Mouse (Mus musculus) testis, adult 2 months (tissue): ENCODE data around the gene Lypd6.

Experiments used
- CTCF ChIP-seq: fragments of 200-500 bp; IDR thresholded peaks from 2 replicates; pipeline ENCODE4 v1.5.1; 2012; ENCODE audit warnings: low read depth, mild to moderate bottlenecking, inconsistent platforms, low read length, moderate library complexity; ENCODE audit not compliant: control insufficient read depth, insufficient read depth, insufficient replicate concordance
- POLR2A ChIP-seq: fragments of 200-500 bp; IDR thresholded peaks from 2 replicates; pipeline ENCODE4 v1.6.1; 2012; ENCODE audit warnings: low read depth, mild to moderate bottlenecking, inconsistent platforms, low read length, moderate library complexity; ENCODE audit not compliant: control insufficient read depth

GRCm38 (mm10) chr2:50163608-50164007, 97.4 kb downstream of the Lypd6 start:
- TF ChIP-seq CTCF: no peak
- TF ChIP-seq POLR2A: no peak
